Mouse (Mus musculus): ENCODE results near the gene Rdh16f1.
A peak's percentile ranks its signal among the peaks of the same experiment; 100 is the strongest.
"Not testable (repeated sequence)": the region's sequence is repeated elsewhere in the genome, so short reads cannot be mapped to it uniquely, and the experiment has no call there.

The Rdh16f1 gene

DNA sequence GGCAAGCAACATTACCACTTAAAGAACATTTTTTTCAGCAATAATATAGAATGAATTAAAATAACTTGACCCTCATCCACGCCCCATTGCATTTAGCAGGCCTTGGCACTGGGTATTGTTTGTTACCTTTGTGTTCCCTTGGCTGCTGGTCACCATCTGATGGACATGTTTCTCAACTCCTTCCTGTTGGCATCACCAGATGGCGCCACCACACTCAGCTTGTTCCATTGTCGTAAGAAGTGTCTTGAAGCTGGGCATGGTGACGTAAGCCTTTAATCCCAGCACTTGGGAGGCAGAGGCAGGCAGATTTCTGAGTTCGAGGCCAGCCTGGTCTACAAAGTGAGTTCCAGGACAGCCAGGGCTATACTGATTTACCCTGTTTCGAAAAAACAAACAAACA lies 65.8 kb downstream of the Rdh16f1 start:
- no peak for DNase-seq (ENCODE audit: extremely low read depth, low read depth)

DNA sequence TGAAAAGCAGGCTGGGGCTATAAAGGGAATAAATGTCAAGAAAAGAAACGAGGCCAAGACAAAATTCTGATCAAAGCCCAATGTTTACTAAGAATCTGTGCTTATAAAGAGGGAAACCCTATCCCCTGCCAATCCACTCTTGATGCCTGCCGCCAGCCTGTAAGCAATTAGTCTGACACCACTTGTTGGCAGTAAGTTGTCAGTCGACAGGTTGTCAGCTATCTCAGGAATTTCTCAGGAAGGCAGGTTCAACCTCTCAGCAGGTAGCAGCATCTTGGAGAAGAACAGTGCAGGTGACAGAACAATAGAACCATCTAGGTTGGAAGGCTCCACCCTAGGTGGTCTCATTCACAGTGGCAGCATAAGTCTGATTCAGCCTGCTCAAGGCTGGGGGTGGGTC lies 69.5 kb downstream of the Rdh16f1 start:
- no peak for DNase-seq (ENCODE audit: extremely low read depth, low read depth)

DNA sequence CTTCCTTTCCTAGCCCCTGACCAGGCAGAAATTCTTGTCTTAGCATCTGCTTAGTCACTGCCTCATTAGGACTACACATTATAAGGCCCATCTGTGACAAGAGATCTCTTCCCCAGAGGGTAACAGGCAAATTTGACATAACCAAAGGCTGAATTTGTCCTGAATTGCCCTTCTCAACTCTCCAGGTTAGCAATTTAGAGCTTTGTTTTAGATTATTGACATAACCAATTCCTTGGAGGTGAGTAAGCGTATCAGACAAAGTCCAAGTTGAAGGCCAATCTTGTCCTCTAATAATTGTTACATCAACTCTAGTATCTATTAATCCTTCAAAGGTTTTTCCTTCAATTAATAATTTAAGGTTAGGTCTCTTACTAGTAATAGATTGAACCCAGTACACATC lies 74.6 kb downstream of the Rdh16f1 start:
- not testable (repeated sequence) for DNase-seq (ENCODE audit: extremely low read depth, low read depth)

GRCm38 (mm10) chr10:127835292-127835691 lies 75.7 kb downstream of the Rdh16f1 start:
- DNase-seq (ENCODE audit: extremely low read depth, low read depth), result no peak

GRCm38 (mm10) chr10:127837793-127838192 lies 78.2 kb downstream of the Rdh16f1 start:
- not testable (repeated sequence) for DNase-seq (ENCODE audit: extremely low read depth, low read depth)

DNA sequence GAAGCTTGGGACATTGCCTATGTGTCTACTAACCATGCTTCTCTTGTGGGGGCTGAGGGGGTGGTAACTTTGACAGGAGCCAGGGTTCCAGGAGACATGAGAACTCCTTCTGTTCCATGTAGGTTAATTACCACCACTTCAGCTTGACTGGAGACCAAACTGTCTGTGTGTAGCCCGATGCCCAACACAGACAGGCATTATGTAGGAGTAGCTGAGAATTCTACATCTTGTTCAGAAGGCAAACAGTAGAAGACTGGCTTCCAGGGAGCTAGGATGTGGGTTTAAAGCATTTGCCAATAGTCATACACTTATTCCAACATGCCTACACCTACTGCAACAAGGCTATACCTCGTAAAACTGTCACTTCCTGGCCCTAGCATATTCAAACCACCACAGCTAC lies 79.0 kb downstream of the Rdh16f1 start:
- DNase-seq (ENCODE audit: extremely low read depth, low read depth), result no peak

GRCm38 (mm10) chr10:127840776-127841175 lies 81.2 kb downstream of the Rdh16f1 start:
- DNase-seq (ENCODE audit: extremely low read depth, low read depth), result peak; percentile 13
